Mouse (Mus musculus): ENCODE results near the gene Emcn. TPM values are rescaled to one million over a fixed set of nuclear protein-coding genes. Genes with fewer than 3 reads are reported as not detected.

The Emcn gene
- polyA plus RNA-seq (2015; fragmentation: Nextera tagmentation; extraction: Ambion mirVana): 13.9 and 20.7 TPM in 2 replicates

DNA sequence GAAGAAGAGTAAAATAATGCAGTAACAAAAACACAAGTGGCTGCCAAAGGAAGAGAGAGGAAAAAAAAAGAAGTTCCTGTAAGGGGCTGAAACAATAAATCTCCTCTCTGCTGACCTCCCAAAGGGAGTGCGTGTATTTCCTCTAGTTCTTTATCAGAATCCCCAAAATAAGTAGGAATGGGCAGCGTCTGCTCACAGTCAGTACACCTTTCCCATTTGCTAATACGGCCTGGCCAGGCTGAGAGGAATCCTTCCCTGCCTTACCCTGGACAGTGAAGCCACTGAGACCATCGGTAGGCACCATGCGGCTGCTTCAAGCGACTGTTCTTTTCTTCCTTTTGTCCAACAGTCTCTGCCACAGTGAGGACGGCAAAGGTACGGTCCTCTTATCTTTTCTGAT is at the start of gene Emcn:
Emcn (plus strand) TSS at position 130 of the 400 bp plus-strand sequence.
- 65% methylated on average over 8 of the region's 8 CpGs for WGBS
- Histone ChIP-seq H3K27me3 (replicated peaks) (no peaks in the 10 kb centered on the region), H3K9ac (replicated peaks) (no peak within 1 kb of the TSS), H3K36me3 (no peaks in the 10 kb centered on the region), H3K9me3 (replicated peaks) (no peaks in the 10 kb centered on the region), H3K27ac (replicated peaks) (no peak within 1 kb of the TSS), H3K4me3 (replicated peaks) (no peak within 1 kb of the TSS), H3K4me2 (no peak within 1 kb of the TSS), H3K4me1 (no peaks in the 10 kb centered on the region)
- no peak for ATAC-seq (ENCODE audit: low FRiP score)

DNA sequence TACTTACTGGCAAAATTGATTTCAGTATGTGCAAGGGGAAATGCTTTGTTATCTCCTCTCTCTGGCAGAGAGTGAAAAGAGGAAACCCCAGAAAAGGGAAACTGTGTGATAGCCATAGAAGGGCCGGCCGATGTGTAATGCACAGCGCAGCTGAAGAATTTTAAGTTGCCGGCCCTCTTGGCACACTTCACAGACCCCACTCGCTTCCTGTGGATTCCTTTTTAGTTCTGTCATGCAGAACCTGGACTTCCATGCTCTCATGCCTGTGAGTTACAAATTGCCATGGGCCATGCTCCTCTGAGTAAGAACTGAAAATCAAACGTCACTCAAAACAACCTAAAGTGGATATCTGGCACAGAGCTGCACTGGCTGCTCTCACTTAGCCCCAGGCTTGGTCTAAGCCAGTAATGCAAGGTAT is 47.7 kb upstream of the Emcn start:
- Histone ChIP-seq H3K9ac (replicated peaks) (no peak overlapping the region), H3K27ac (replicated peaks) (no peak overlapping the region), H3K4me2 (no peak overlapping the region), H3K9me3 (replicated peaks) (no peaks in the 10 kb centered on the region), H3K27me3 (replicated peaks) (no peaks in the 10 kb centered on the region), H3K4me3 (replicated peaks) (no peak overlapping the region), H3K36me3 (no peaks in the 10 kb centered on the region), H3K4me1 (peaks cover 8% of the 10 kb centered on the region; the same call in 1 of the 2 replicates)
- 80% methylated on average over 6 of the region's 6 CpGs for WGBS
- no peak for ATAC-seq (ENCODE audit: low FRiP score)

DNA sequence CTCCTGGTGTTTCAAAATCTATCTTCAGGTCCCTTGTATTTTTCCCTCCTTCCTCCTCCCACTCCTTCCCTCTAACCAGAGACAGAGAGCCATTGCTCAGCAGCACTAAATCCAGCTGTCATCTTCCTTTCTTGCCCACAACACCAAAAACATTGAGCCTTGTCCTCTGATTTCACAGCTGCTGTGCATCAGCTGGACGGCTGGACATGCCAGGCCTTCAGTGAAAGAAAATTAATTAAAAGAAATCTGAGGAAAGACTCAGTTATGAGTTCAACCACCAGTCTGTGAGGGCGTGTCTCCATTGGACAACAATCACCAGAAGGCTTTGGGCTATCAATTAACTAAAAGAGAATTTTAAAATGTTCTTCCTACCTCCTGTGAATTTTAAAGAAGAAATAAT is 42.6 kb upstream of the Emcn start:
- no peak overlapping the region for H3K9ac ChIP-seq (replicated peaks)
- no peak overlapping the region for H3K4me3 ChIP-seq (replicated peaks)
- ATAC-seq (ENCODE audit: low FRiP score): no peak

DNA sequence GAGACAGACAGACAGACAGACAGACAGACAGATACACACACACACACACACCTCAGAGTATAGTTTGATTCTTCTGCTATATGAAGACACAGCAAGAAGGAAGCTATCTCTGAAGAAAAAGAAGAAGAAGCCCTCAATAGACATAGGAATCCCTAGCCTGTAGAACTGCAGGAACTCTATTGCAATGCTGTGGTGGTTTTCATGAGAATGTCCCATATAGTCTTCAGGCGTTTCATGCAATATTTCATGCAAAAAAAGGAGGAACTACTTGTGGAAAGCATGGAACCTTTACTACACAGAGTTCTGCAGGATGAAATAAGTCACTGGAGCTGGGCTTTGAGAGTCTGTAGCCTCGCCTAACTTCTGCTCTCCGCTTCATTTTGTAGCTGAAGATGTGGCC is 40.7 kb upstream of the Emcn start:
- Histone ChIP-seq H3K27me3 (replicated peaks) (no peaks in the 10 kb centered on the region), H3K9ac (replicated peaks) (no peak overlapping the region), H3K4me2 (no peak overlapping the region), H3K4me3 (replicated peaks) (no peak overlapping the region), H3K9me3 (replicated peaks) (no peaks in the 10 kb centered on the region), H3K36me3 (no peaks in the 10 kb centered on the region), H3K4me1 (no peaks in the 10 kb centered on the region), H3K27ac (replicated peaks) (no peak overlapping the region)
- WGBS: 80% methylated on average over 3 of the region's 3 CpGs
- ATAC-seq (ENCODE audit: low FRiP score): no peak

More for the DNA sequence above, 42.6 kb upstream of the Emcn start:
- 50% methylated on average over 2 of the region's 2 CpGs for WGBS
- no peaks in the 10 kb centered on the region for H3K36me3 ChIP-seq
- no peaks in the 10 kb centered on the region for H3K27me3 ChIP-seq (replicated peaks)
- H3K4me2 ChIP-seq: no peak overlapping the region
- H3K9me3 ChIP-seq (replicated peaks): no peaks in the 10 kb centered on the region
- no peak overlapping the region for H3K27ac ChIP-seq (replicated peaks)
- H3K4me1 ChIP-seq: no peaks in the 10 kb centered on the region

- no peaks in the 10 kb centered on the region for H3K4me1 ChIP-seq
- H3K27me3 ChIP-seq (replicated peaks): no peaks in the 10 kb centered on the region
- H3K9me3 ChIP-seq (replicated peaks): no peaks in the 10 kb centered on the region
- no peak for ATAC-seq (ENCODE audit: low FRiP score)
- H3K4me2 ChIP-seq: no peak overlapping the region
- no peaks in the 10 kb centered on the region for H3K36me3 ChIP-seq
- no peak overlapping the region for H3K9ac ChIP-seq (replicated peaks)
- H3K4me3 ChIP-seq (replicated peaks): no peak overlapping the region
- H3K27ac ChIP-seq (replicated peaks): no peak overlapping the region
Observed at GRCm38 (mm10) chr3:137301195-137301594, 39.7 kb upstream of the Emcn start.

DNA sequence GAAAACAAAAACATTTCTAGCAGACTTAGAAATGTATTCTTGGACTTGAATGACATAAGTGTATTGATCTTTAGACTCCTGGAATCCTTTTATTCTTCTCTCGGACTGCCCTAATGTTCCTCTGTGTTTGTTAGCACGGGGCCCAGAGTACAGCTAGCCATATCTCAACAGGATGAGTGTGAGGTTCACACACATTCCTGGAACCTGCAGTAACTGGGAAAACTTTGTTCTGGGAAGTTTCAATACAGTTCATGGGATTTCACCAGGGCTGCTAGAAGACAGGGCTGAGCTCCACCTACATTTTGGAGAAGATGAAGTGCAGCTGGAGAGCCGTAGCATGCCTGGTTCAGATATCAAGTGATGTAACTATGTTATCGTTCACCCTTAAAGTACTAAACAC is 38.1 kb upstream of the Emcn start:
- H3K36me3 ChIP-seq: no peaks in the 10 kb centered on the region
- H3K4me2 ChIP-seq: no peak overlapping the region
- no peak overlapping the region for H3K9ac ChIP-seq (replicated peaks)
- no peak overlapping the region for H3K4me3 ChIP-seq (replicated peaks)
- 80% methylated on average over 4 of the region's 4 CpGs for WGBS
- no peak overlapping the region for H3K27ac ChIP-seq (replicated peaks)
- H3K27me3 ChIP-seq (replicated peaks): no peaks in the 10 kb centered on the region
- no peaks in the 10 kb centered on the region for H3K9me3 ChIP-seq (replicated peaks)
- ATAC-seq (ENCODE audit: low FRiP score): no peak
- H3K4me1 ChIP-seq: no peaks in the 10 kb centered on the region

- Histone ChIP-seq H3K27me3 (replicated peaks) (no peaks in the 10 kb centered on the region), H3K4me1 (no peaks in the 10 kb centered on the region), H3K4me3 (replicated peaks) (no peak overlapping the region), H3K36me3 (no peaks in the 10 kb centered on the region), H3K9me3 (replicated peaks) (no peaks in the 10 kb centered on the region), H3K27ac (replicated peaks) (no peak overlapping the region), H3K4me2 (no peak overlapping the region), H3K9ac (replicated peaks) (no peak overlapping the region)
- peak; percentile 59; the same call in 1 of the 2 replicates for ATAC-seq (ENCODE audit: low FRiP score)
Observed at GRCm38 (mm10) chr3:137309959-137310358, 30.9 kb upstream of the Emcn start.

DNA sequence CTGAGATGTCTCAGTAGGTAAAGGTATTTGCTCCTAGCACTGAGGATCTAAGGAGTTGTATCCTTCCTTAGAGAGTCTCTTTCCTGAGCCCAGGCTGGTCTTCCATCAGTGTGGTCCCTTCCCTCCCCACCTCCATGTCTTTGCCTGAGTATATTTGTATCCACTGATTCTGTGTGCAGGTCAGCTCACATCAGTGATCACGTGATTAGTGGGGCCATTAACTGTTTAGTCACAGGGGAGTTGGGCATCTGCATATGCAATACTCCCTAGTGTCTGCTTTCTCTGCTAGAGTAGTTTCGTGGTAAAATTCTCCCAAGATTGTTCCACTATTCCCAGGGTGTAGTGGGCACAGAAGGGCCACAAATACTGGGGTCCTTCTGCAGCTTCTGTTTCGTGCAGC is 28.3 kb upstream of the Emcn start:
- no peaks in the 10 kb centered on the region for H3K27me3 ChIP-seq (replicated peaks)
- H3K9ac ChIP-seq (replicated peaks): no peak overlapping the region
- H3K36me3 ChIP-seq: no peaks in the 10 kb centered on the region
- no peak overlapping the region for H3K4me2 ChIP-seq
- no peaks in the 10 kb centered on the region for H3K4me1 ChIP-seq
- H3K9me3 ChIP-seq (replicated peaks): no peaks in the 10 kb centered on the region
- no peak for ATAC-seq (ENCODE audit: low FRiP score)
- H3K27ac ChIP-seq (replicated peaks): no peak overlapping the region
- no peak overlapping the region for H3K4me3 ChIP-seq (replicated peaks)
- WGBS: 39% methylated on average over 3 of the region's 3 CpGs

GRCm38 (mm10) chr3:137313775-137314362 is 27.0 kb upstream of the Emcn start:
- WGBS: 36% methylated on average over 2 of the region's 2 CpGs
- Histone ChIP-seq H3K9ac (replicated peaks) (no peak overlapping the region), H3K27me3 (replicated peaks) (no peaks in the 10 kb centered on the region), H3K4me2 (no peak overlapping the region), H3K4me1 (no peaks in the 10 kb centered on the region), H3K4me3 (replicated peaks) (no peak overlapping the region), H3K27ac (replicated peaks) (no peak overlapping the region), H3K36me3 (no peaks in the 10 kb centered on the region), H3K9me3 (replicated peaks) (no peaks in the 10 kb centered on the region)
- ATAC-seq (ENCODE audit: low FRiP score): peak; percentile 68; the same call in 1 of the 2 replicates

DNA sequence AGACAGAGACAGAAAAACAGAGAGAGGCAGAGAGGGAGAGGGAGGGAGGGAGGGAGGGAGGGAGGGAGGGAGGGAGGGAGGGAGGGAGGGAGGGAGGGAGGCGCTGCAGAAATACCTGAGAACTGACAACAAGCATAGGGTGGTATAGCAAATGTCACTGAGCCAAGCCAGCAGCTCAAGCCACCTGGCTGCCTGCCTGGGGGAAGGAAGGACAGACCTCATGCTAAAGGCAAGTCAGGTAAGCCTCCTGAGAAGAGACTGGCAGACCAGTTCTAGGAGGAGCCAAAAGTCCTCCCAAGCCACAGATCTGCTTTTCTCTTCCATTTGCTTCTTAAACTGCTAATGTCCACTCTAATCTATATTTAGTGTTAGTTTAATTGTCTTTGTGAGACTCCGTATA is 22.5 kb upstream of the Emcn start:
- 100% methylated on average over 2 of the region's 2 CpGs for WGBS
- H3K4me3 ChIP-seq (replicated peaks): no peak overlapping the region

GRCm38 (mm10) chr3:137319950-137320349 is 20.9 kb upstream of the Emcn start:
- WGBS: 64% methylated on average over 1 of the region's 1 CpGs

More for the DNA sequence above, 22.5 kb upstream of the Emcn start:
- H3K9me3 ChIP-seq (replicated peaks): no peaks in the 10 kb centered on the region
- no peak for ATAC-seq (ENCODE audit: low FRiP score)
- peaks cover 3% of the 10 kb centered on the region; the same call in 1 of the 2 replicates for H3K4me1 ChIP-seq
- H3K36me3 ChIP-seq: no peaks in the 10 kb centered on the region
- H3K4me2 ChIP-seq: no peak overlapping the region
- no peak overlapping the region for H3K9ac ChIP-seq (replicated peaks)
- no peak overlapping the region for H3K27ac ChIP-seq (replicated peaks)
- H3K27me3 ChIP-seq (replicated peaks): no peaks in the 10 kb centered on the region

GRCm38 (mm10) chr3:137322304-137322703 is 18.6 kb upstream of the Emcn start:
- ATAC-seq (ENCODE audit: low FRiP score): peak; percentile 47; the same call in 1 of the 2 replicates
- 37% methylated on average over 12 of the region's 12 CpGs for WGBS

More at GRCm38 (mm10) chr3:137319950-137320349, 20.9 kb upstream of the Emcn start:
- ATAC-seq (ENCODE audit: low FRiP score): no peak
- no peaks in the 10 kb centered on the region for H3K27me3 ChIP-seq (replicated peaks)
- H3K4me2 ChIP-seq: no peak overlapping the region
- no peak overlapping the region for H3K27ac ChIP-seq (replicated peaks)
- H3K4me1 ChIP-seq: peaks cover 3% of the 10 kb centered on the region; the same call in 1 of the 2 replicates
- no peak overlapping the region for H3K9ac ChIP-seq (replicated peaks)
- H3K36me3 ChIP-seq: no peaks in the 10 kb centered on the region
- no peaks in the 10 kb centered on the region for H3K9me3 ChIP-seq (replicated peaks)
- H3K4me3 ChIP-seq (replicated peaks): no peak overlapping the region

More at GRCm38 (mm10) chr3:137322304-137322703, 18.6 kb upstream of the Emcn start:
- Histone ChIP-seq H3K4me3 (replicated peaks) (no peak overlapping the region), H3K27ac (replicated peaks) (no peak overlapping the region), H3K4me1 (peaks cover 3% of the 10 kb centered on the region; the same call in 1 of the 2 replicates), H3K27me3 (replicated peaks) (no peaks in the 10 kb centered on the region), H3K36me3 (no peaks in the 10 kb centered on the region), H3K9ac (replicated peaks) (no peak overlapping the region), H3K9me3 (replicated peaks) (no peaks in the 10 kb centered on the region), H3K4me2 (peak overlapping the region; percentile 24; the same call in 1 of the 2 replicates)
